Mouse (Mus musculus) embryonic facial prominence, embryonic 13.5 days (tissue): Measurements from ENCODE around the gene Rplp0. TPM values are rescaled to one million over a fixed set of nuclear protein-coding genes. Genes with fewer than 3 reads are reported as not detected.
A peak's percentile ranks its signal among the peaks of the same experiment; 100 is the strongest.

Experiments
- ATAC-seq: fragments of 200-750 bp; cut with Nextera tagmentation; 2 replicates; pipeline ENCODE4 v1.8.0; 2017; ENCODE audit warnings: low read depth; ENCODE audit not compliant: insufficient number of reproducible peaks, insufficient read depth, low FRiP score, low TSS enrichment
- H3K27ac ChIP-seq: fragments of 300-500 bp; sonication (generic); 2 replicates; pipeline ENCODE4 v1.5.1; 2015; ENCODE audit warnings: moderate library complexity, mild to moderate bottlenecking, inconsistent platforms
- H3K27me3 ChIP-seq: fragments of 300-500 bp; sonication (generic); 2 replicates; pipeline ENCODE4 v1.6.1; 2015; ENCODE audit warnings: mild to moderate bottlenecking, inconsistent platforms
- H3K36me3 ChIP-seq: fragments of 300-500 bp; sonication (generic); 2 replicates; pipeline ENCODE4 v1.6.1; 2015; ENCODE audit warnings: mild to moderate bottlenecking, inconsistent platforms
- H3K4me1 ChIP-seq: fragments of 300-500 bp; sonication (generic); 2 replicates; pipeline ENCODE4 v1.6.1; 2015; ENCODE audit warnings: inconsistent platforms
- H3K4me2 ChIP-seq: fragments of 300-500 bp; sonication (generic); 2 replicates; pipeline ENCODE4 v1.6.1; 2015; ENCODE audit warnings: moderate library complexity, mild to moderate bottlenecking, inconsistent platforms
- H3K4me3 ChIP-seq: fragments of 300-500 bp; sonication (generic); 2 replicates; pipeline ENCODE4 v1.5.1; 2015; ENCODE audit warnings: mild to moderate bottlenecking, inconsistent platforms
- H3K9ac ChIP-seq: fragments of 300-500 bp; sonication (generic); 2 replicates; pipeline ENCODE4 v1.6.1; 2015; ENCODE audit warnings: mild to moderate bottlenecking, inconsistent platforms
- H3K9me3 ChIP-seq: fragments of 300-500 bp; sonication (generic); 2 replicates; pipeline ENCODE4 v1.6.1; 2016; ENCODE audit warnings: inconsistent platforms
- WGBS: fragments of 180-500 bp; shearing (Covaris S2); methylation state at CpG from one replicate; pipeline ENCODE4 v1.1.7; 2015; ENCODE audit warnings: mixed read lengths; 5-methylcytosine and 5-hydroxymethylcytosine counted together
- polyA plus RNA-seq: library from polyadenylated mRNA; unstranded; fragments of >200 nt; fragmentation: Nextera tagmentation; extraction: Ambion mirVana; gene quantifications from 2 replicates; pipeline ENCODE4 v1.2.1, GENCODE M21; 2015

Rplp0 gene
- polyA plus RNA-seq, 1 experiment from 2014 or later: 1,729 TPM

DNA sequence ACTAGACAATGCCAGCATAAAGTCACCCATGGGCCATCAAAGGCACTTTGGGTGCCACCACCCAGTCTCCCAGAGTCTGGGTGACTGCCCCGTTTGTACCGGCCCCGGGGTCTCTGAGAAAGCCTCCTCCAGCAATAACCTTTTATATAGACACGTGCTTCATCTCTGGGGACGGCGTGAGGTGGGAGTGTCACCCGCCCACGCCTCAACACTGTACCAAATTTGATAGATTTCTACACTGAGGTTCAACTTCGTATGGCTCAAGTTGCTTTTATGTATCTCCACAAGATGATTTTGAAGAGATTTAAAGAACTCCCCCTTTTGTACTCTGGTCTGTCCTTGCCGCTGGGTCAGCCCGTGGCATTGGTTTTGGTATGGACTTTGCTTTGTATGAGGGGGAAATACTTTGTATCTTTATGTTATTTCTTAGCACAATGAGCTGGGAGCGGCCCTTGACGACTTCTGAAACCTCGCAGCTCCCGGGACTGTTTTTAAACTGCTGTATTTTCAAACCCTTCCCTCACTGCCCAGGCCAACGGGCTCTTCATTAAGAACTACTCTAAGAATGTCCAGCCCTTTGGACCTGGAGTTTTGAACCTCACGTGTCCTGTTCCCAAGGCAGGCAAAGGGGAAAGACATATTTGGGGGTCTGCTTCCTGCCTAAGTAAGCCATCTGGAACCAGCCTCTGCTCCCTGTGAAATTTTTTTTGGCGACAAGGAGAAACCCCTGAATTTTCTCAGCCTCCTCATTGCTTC lies 4.6 kb upstream of the Rplp0 start:
- Histone ChIP-seq H3K27ac (no peak overlapping the region), H3K4me3 (no peak overlapping the region), H3K9me3 (no peaks in the 10 kb centered on the region), H3K9ac (no peak overlapping the region), H3K27me3 (no peaks in the 10 kb centered on the region), H3K36me3 (peaks cover 52% of the 10 kb centered on the region), H3K4me2 (no peak overlapping the region), H3K4me1 (no peaks in the 10 kb centered on the region)
- ATAC-seq: no peak
- WGBS: 92% methylated on average over 18 of the region's 18 CpGs

DNA sequence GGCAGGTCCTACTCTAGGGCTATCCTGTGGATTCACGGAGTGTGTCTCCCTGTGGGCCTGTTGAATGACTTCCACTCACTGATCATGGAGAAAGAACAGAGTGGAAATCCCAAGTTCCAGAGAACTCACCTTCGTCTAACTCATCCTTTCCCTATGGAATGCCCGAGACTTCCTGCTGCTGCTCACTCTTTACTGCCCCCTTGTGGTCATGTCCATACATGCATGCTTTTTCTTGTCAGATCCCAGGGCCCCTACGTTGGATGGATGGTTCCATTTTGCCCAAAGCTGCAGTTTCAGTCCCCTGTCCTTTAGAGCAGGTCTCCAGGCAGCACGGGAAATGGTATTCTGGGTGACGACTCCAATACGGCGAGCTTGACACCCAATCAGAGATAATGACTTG lies 3.0 kb upstream of the Rplp0 start:
- no peak overlapping the region for H3K4me3 ChIP-seq
- no peak for ATAC-seq
- H3K9ac ChIP-seq: no peak overlapping the region
- H3K27ac ChIP-seq: no peak overlapping the region
- H3K9me3 ChIP-seq: no peaks in the 10 kb centered on the region
- no peaks in the 10 kb centered on the region for H3K27me3 ChIP-seq
- peaks cover 51% of the 10 kb centered on the region for H3K36me3 ChIP-seq
- WGBS: 12% methylated on average over 8 of the region's 8 CpGs
- H3K4me2 ChIP-seq: no peak overlapping the region
- peaks cover 11% of the 10 kb centered on the region for H3K4me1 ChIP-seq

DNA sequence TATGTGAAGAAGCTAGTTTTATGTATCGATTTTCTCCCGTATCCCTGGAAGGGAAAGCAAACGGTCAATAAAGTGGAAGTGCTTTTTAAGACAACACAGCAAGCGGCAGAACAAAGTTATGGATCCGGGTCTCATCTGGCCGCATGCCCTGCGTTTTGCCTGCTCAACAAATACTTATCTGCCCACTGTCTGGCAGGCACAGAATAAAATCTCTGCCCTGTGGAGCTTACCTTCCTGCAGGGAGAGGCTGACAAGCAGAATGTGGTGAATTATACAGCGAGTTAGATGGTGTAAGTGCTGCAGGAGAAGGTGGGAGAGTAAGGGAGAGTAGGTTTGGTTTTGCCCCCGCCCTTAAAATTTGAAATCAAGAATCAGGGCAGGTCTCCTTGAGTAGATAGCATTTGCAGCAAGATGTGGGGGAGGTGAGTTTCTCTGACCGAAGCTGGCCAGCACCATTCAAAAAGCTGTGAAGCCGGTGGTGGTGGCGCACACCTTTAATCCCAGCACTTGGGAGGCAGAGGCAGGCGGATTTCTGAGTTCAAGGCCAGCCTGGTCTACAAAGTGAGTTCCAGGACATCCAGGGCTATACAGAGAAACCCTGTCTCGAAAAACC lies 979 bp upstream of the Rplp0 start:
- no peak overlapping the region for H3K4me3 ChIP-seq
- peaks cover 50% of the 10 kb centered on the region for H3K36me3 ChIP-seq

DNA sequence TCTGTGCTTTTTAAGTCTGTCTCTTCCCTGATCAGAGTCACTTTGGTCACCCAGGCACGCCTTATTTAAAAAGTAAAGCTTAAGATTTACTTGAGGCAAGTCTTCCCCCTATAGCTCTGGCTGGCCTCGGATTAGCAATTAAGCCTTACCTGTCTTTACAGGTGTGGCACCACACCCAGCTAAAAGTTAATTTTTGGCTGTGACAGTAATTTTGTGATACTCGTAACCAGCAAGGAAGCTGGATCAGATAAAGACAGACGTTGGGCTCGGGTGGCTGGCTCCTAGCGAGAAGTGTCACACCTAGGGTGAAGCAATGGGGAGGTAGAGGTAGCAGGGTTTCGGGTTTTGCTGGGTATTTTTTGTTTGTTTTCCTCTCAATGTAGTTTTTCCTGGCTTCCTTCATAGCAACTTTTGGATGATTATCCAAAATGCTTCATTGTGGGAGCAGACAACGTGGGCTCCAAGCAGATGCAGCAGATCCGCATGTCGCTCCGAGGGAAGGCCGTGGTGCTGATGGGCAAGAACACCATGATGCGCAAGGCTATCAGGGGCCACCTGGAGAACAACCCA lies 1.2 kb downstream of the Rplp0 start:
- ATAC-seq: no peak
- WGBS: 34% methylated on average over 13 of the region's 13 CpGs
- H3K9me3 ChIP-seq: no peaks in the 10 kb centered on the region
- H3K9ac ChIP-seq: peak overlapping the region; percentile 99
- H3K4me2 ChIP-seq: peak overlapping the region; percentile 82
- peak overlapping the region; percentile 89 for H3K27ac ChIP-seq
- H3K4me3 ChIP-seq: peak overlapping the region; percentile 86
- H3K4me1 ChIP-seq: peaks cover 29% of the 10 kb centered on the region
- H3K27me3 ChIP-seq: no peaks in the 10 kb centered on the region
- peaks cover 37% of the 10 kb centered on the region for H3K36me3 ChIP-seq

More for the DNA sequence above, 979 bp upstream of the Rplp0 start:
- H3K9me3 ChIP-seq: no peaks in the 10 kb centered on the region
- WGBS: 93% methylated on average over 14 of the region's 14 CpGs
- no peak overlapping the region for H3K4me2 ChIP-seq
- H3K27me3 ChIP-seq: no peaks in the 10 kb centered on the region
- peaks cover 24% of the 10 kb centered on the region for H3K4me1 ChIP-seq
- no peak overlapping the region for H3K9ac ChIP-seq
- ATAC-seq: no peak
- no peak overlapping the region for H3K27ac ChIP-seq

DNA sequence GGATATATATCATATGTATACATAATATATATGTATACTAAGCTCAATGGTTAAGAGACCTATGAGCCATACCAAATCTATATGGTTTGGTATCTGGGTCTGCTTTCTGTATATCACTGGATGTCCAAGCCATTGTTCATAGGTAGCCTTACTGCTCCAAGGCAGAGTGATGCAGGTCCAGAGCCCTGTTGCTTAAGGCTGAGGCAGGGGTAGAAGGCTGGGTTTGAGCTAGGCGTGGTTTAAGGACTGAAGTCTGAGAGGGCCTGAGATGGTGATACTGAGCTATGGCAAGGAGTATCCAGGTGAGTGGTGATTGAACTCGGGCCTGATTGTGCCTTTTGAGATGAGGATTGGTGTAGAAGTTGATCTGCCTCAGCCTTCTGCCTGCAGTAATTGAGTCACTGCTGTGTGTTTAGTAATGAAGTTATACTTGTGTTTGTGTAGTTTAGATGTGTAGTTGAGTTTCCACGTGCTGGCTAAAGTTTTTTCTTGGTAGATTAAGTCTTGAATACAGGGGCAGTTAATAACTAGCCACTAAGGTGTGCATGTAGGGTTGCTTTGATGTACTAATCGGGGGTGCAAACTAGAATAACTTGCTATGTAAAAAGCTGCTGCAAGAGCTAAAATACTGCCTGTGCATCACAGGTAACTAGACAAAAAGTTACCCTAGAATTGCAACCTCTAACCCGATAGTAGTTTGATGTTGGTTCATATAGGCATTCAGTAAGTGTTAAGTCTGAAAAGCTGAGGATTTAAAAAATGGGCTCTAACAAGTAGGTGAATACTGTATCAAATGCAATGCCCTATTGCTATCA lies 4.7 kb downstream of the Rplp0 start:
- 44% methylated on average over 5 of the region's 5 CpGs for WGBS
- no peak overlapping the region for H3K27ac ChIP-seq
- peaks cover 55% of the 10 kb centered on the region for H3K4me1 ChIP-seq
- ATAC-seq: no peak
- no peak overlapping the region; the same call in 1 of the 2 replicates for H3K9ac ChIP-seq
- H3K36me3 ChIP-seq: peaks cover 43% of the 10 kb centered on the region
- H3K4me3 ChIP-seq: no peak overlapping the region
- H3K9me3 ChIP-seq: no peaks in the 10 kb centered on the region
- peak overlapping the region; percentile 83 for H3K4me2 ChIP-seq
- no peaks in the 10 kb centered on the region for H3K27me3 ChIP-seq

DNA sequence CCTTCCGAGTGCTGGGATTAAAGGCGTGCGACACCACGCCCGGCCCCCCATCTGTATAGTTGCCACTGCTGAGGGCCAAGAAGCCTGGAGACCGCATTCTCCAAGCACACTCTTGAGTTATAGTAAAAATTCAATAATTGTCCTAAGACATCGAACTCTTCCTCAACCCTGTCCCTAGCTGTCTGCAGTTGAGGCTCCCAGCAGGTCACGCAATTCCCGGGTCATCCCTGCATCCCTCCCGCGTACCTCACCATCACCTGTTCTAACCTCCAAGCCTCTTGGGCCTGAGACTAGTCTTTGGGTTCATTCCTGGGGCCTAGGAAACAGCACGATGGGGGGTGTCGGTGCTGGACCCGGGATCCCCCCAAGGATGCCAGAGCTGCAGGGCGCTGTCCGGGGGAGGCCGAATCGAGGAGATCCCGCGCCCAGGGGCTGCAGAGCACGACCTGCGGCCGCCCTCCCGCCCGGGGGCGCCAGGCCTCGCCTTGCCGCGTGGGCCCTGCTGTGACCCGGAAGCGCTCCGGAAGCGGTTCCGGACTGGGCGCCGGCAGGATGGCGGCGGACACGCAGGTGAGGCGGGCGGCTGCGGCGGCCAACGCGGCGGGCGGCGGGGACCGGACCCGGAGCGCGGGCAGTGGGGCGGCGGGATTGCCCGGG lies 5.6 kb downstream of the Rplp0 start, which contains the start of gene Gcn1l1:
Gene Gcn1l1, plus strand, starts transcription at position 518 of the 657 bp plus-strand sequence.
- no peaks in the 10 kb centered on the region for H3K27me3 ChIP-seq
- peak; percentile 77 for ATAC-seq
- 1% methylated on average over 55 of the region's 55 CpGs for WGBS
- peak within 1 kb of the TSS; percentile 83 for H3K4me2 ChIP-seq
- H3K4me1 ChIP-seq: peaks cover 61% of the 10 kb centered on the region
- H3K9ac ChIP-seq: peak within 1 kb of the TSS; percentile 98
- no peaks in the 10 kb centered on the region for H3K9me3 ChIP-seq
- peaks cover 43% of the 10 kb centered on the region for H3K36me3 ChIP-seq
- peak within 1 kb of the TSS; percentile 96 for H3K4me3 ChIP-seq
- peak within 1 kb of the TSS; percentile 74 for H3K27ac ChIP-seq

DNA sequence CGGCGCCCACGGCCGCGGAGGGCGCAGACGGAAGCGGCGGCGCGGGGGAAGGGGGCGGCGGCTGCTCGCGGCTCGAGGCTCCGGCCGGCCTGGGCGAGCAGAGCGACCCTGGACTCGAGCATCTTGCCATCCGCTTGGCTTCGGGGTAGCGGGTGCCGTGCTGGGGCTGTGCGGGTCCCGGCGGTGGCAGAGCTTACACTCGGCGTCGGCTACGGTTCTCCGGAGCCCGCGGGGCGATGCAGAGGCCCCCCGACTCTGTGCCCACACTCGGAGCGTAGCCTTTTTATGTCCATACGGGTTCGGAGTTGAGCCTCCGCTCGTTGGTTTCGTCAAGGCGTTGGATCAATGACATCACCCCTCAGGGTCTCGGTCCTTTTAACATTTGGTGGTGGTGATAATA lies 6.1 kb downstream of the Rplp0 start:
- H3K27ac ChIP-seq: peak overlapping the region; percentile 74
- peak overlapping the region; percentile 98 for H3K9ac ChIP-seq
- ATAC-seq: no peak
- H3K9me3 ChIP-seq: no peaks in the 10 kb centered on the region
- H3K27me3 ChIP-seq: no peaks in the 10 kb centered on the region
- H3K4me2 ChIP-seq: peak overlapping the region; percentile 83
- H3K4me1 ChIP-seq: peaks cover 57% of the 10 kb centered on the region
- WGBS: under 1% methylated on average over 43 of the region's 46 CpGs
- H3K36me3 ChIP-seq: peaks cover 42% of the 10 kb centered on the region
- peak overlapping the region; percentile 96 for H3K4me3 ChIP-seq

DNA sequence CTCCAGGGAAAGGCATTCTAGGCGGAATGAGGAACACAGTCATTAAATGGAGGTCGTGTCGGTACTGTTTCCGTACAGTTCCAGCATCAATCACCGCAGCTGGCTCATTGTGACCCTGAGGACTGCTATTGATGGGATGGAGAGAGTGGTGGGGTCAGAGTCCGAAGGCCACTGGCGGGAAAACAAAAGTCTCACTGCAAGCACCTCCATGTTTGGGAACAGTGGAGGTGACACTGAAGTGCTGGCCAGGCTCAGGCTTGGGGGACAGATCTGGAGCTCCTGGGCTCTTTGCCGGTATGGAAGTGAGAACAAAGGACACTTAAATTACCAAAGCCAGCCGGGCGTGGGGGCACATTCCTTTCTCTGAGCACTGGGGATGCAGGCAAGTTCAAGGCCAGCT lies 9.4 kb downstream of the Rplp0 start:
- Histone ChIP-seq H3K27ac (no peak overlapping the region), H3K4me3 (no peak overlapping the region), H3K9ac (no peak overlapping the region), H3K4me1 (peaks cover 46% of the 10 kb centered on the region), H3K27me3 (no peaks in the 10 kb centered on the region), H3K9me3 (no peaks in the 10 kb centered on the region), H3K4me2 (no peak overlapping the region), H3K36me3 (peaks cover 34% of the 10 kb centered on the region)
- WGBS: 54% methylated on average over 10 of the region's 10 CpGs
- ATAC-seq: no peak

DNA sequence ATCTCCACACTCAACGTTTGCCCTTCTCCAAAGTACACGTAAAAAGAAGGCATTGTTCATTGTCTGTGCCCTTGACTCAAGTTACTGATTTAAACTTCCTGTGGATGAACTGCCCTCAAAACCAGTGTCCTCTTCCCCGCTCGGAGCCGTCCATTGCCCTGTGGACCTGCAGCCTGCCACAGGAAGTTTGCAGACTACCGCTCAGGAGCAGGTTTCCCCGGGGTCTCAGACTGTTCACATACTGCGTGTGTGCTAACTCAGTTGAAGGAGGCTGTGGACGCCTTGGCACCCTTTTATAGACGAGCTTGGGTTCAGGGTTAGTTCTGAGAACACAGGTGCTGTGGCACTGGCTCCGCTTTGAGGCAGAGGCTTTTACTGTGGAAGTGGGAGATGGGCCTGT lies 10.0 kb downstream of the Rplp0 start:
- no peak overlapping the region for H3K9ac ChIP-seq
- 49% methylated on average over 11 of the region's 11 CpGs for WGBS

DNA sequence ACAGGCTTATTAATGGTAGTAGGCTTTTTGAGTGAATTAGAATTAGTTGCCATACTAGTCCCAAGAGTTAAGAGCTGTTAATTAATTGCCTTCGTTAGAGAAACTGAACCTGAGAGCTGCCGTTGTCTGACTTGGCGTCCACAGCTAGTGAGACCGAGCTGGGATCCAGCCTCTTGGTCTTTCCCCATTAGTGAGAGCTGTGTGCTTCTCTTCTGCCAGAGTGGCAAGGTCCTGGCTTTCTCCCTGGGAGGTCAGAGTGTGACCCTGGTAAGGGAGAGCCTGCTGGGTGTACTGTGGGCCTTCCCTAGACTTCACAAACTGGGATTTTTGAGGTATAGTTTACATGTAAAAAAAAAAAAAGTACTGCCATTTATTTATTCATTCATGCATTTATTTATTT lies 10.5 kb downstream of the Rplp0 start:
- WGBS: 81% methylated on average over 4 of the region's 4 CpGs
- Histone ChIP-seq H3K4me1 (peaks cover 43% of the 10 kb centered on the region), H3K27ac (0 out of 2 replicates have a peak overlapping the region, but pooled peaks have one; percentile 16), H3K9me3 (no peaks in the 10 kb centered on the region), H3K36me3 (peaks cover 41% of the 10 kb centered on the region), H3K27me3 (no peaks in the 10 kb centered on the region), H3K9ac (no peak overlapping the region), H3K4me3 (no peak overlapping the region), H3K4me2 (no peak overlapping the region)
- no peak for ATAC-seq

More for the DNA sequence above, 10.0 kb downstream of the Rplp0 start:
- Histone ChIP-seq H3K27me3 (no peaks in the 10 kb centered on the region), H3K4me1 (peaks cover 46% of the 10 kb centered on the region), H3K9me3 (no peaks in the 10 kb centered on the region), H3K27ac (0 out of 2 replicates have a peak overlapping the region, but pooled peaks have one; percentile 16), H3K4me3 (no peak overlapping the region), H3K36me3 (peaks cover 37% of the 10 kb centered on the region), H3K4me2 (no peak overlapping the region)
- ATAC-seq: no peak

DNA sequence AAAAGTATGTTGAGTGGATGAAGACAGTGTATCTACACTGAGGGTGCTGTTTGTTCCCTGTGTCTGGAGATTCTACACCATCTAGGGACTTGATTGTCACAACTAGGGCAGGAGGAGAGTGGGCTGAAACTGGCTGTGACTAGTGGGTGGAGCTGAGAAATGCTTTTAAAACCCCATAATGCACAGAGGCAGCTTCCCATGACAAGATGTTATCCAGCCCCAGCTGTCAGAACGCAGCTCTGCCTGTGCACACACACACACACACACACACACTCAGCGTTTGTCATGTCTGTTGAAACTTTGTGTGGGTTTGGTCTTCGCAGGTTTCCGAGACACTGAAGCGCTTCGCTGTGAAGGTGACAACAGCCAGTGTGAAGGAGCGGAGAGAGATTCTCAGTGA lies 11.8 kb downstream of the Rplp0 start:
- no peak for ATAC-seq

More for the DNA sequence above, 11.8 kb downstream of the Rplp0 start:
- WGBS: 97% methylated on average over 7 of the region's 7 CpGs
- no peaks in the 10 kb centered on the region for H3K9me3 ChIP-seq
- H3K27me3 ChIP-seq: no peaks in the 10 kb centered on the region
- peaks cover 54% of the 10 kb centered on the region for H3K36me3 ChIP-seq
- H3K4me3 ChIP-seq: no peak overlapping the region
- no peak overlapping the region for H3K27ac ChIP-seq
- H3K4me1 ChIP-seq: peaks cover 37% of the 10 kb centered on the region
- H3K4me2 ChIP-seq: no peak overlapping the region
- no peak overlapping the region for H3K9ac ChIP-seq
